Mouse (Mus musculus): ENCODE data around the gene Cap2. TPM values are rescaled to one million over a fixed set of nuclear protein-coding genes. Genes with fewer than 3 reads are reported as not detected.
A peak's percentile ranks its signal among the peaks of the same experiment; 100 is the strongest.

Cap2 gene
- polyA plus RNA-seq, 1 experiment, result 134 TPM

DNA sequence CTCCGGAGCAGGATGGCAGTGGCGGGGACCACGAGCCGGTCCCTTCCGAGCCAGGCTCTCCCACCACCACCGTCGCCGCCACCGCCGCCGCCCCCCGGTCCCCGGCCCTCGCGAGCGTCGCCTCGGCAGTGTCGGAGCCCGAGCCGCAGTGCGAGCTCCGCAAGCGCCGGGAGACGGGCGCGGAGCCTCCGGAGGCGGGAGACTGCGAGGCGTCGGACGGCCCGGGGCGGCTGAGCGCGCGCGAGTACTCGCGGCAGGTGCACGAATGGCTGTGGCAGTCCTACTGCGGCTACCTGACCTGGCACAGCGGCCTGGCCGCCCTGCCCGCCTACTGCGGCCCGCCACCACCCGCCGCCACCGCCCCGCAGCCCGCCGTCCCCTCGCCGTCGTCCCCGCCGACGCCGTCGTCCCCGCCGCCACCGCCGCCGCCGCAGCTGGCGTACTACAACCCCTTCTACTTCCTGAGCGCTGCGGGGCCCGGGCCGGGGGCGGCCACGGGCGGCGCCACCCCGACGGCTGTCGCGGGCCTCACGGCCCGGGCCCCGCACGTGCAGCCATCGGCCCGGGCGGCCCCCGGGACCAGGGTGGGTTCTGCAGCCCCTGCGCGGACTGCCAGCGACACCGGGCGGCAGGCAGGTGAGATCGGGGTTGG lies 168.1 kb downstream of the Cap2 start:
- H3K27me3 ChIP-seq (ENCODE audit: control insufficient read depth, insufficient read depth, low read length), result no peaks in the 10 kb centered on the region
- TF ChIP-seq CTCF (IDR thresholded peaks at IDR 0.05; ENCODE audit: control insufficient read depth, insufficient read depth, insufficient replicate concordance, low read depth, low read length), result no peak
- TF ChIP-seq POLR2A (IDR thresholded peaks at IDR 0.05; ENCODE audit: control insufficient read depth, low read depth, low read length), result no peak
- peak overlapping the region; percentile 86 for H3K27ac ChIP-seq (ENCODE audit: control insufficient read depth, insufficient read depth, low read depth, low read length)

DNA sequence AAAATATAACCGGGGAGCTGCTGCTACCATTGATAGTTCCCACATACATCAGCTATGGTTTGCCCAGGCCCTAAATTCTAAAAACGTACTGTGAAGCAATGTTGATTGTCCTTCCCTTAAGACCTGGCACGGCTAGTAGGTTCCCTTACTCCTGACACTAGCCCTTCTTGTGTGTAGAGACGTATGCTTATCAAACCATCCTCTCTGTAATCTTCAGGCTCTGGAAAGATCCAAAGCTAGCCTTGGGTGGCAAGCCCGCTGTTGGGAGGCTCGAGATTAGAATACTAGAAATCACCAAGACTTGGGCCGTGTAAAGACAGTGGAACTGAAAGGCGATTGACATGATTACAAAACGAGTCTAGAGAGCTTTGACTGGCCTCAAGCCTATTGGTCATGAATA lies 168.9 kb downstream of the Cap2 start:
- no peak for TF ChIP-seq POLR2A (IDR thresholded peaks at IDR 0.05; ENCODE audit: control insufficient read depth, low read depth, low read length)
- TF ChIP-seq CTCF (IDR thresholded peaks at IDR 0.05; ENCODE audit: control insufficient read depth, insufficient read depth, insufficient replicate concordance, low read depth, low read length), result no peak
- peaks cover 2% of the 10 kb centered on the region; the same call in 1 of the 2 replicates for H3K4me1 ChIP-seq (ENCODE audit: control insufficient read depth, insufficient read depth, low read length)
- H3K27me3 ChIP-seq (ENCODE audit: control insufficient read depth, insufficient read depth, low read length), result no peaks in the 10 kb centered on the region
- peak overlapping the region; percentile 25; the same call in 1 of the 2 replicates for H3K27ac ChIP-seq (ENCODE audit: control insufficient read depth, insufficient read depth, low read depth, low read length)
- H3K36me3 ChIP-seq (ENCODE audit: control insufficient read depth, insufficient read depth, low read length), result no peaks in the 10 kb centered on the region; the same call in 1 of the 2 replicates
- peak overlapping the region; percentile 86 for H3K4me3 ChIP-seq (ENCODE audit: control insufficient read depth, low read depth, low read length)

More for the DNA sequence above, 168.1 kb downstream of the Cap2 start:
- H3K36me3 ChIP-seq (ENCODE audit: control insufficient read depth, insufficient read depth, low read length), result no peaks in the 10 kb centered on the region; the same call in 1 of the 2 replicates
- H3K4me3 ChIP-seq (ENCODE audit: control insufficient read depth, low read depth, low read length), result peak overlapping the region; percentile 86
- H3K4me1 ChIP-seq (ENCODE audit: control insufficient read depth, insufficient read depth, low read length), result peaks cover 2% of the 10 kb centered on the region; the same call in 1 of the 2 replicates

DNA sequence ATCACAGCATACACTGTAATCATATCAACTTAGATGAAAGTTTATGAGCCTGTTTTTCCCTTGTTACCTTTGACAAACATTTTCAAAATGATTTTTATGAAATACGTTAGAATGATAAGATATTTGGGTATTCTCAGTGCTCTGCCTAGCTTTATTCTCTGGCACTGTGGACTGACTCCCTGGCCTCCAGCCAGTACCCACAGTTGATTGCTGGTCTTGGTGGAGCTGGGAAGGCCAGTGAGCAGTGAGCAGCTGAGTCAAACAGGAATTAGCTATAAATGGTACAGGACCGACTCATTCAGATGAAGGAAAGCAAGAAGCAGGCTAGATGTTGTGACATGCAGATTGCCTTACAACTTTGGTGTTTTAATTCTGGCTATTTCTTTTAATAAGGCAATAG lies 173.0 kb downstream of the Cap2 start:
- Histone ChIP-seq H3K27me3 (ENCODE audit: control insufficient read depth, insufficient read depth, low read length) (no peaks in the 10 kb centered on the region), H3K4me3 (ENCODE audit: control insufficient read depth, low read depth, low read length) (no peak overlapping the region), H3K27ac (ENCODE audit: control insufficient read depth, insufficient read depth, low read depth, low read length) (no peak overlapping the region), H3K36me3 (ENCODE audit: control insufficient read depth, insufficient read depth, low read length) (no peaks in the 10 kb centered on the region; the same call in 1 of the 2 replicates), H3K4me1 (ENCODE audit: control insufficient read depth, insufficient read depth, low read length) (no peaks in the 10 kb centered on the region; the same call in 1 of the 2 replicates)
- no peak for TF ChIP-seq CTCF (IDR thresholded peaks at IDR 0.05; ENCODE audit: control insufficient read depth, insufficient read depth, insufficient replicate concordance, low read depth, low read length)
- no peak for TF ChIP-seq POLR2A (IDR thresholded peaks at IDR 0.05; ENCODE audit: control insufficient read depth, low read depth, low read length)

DNA sequence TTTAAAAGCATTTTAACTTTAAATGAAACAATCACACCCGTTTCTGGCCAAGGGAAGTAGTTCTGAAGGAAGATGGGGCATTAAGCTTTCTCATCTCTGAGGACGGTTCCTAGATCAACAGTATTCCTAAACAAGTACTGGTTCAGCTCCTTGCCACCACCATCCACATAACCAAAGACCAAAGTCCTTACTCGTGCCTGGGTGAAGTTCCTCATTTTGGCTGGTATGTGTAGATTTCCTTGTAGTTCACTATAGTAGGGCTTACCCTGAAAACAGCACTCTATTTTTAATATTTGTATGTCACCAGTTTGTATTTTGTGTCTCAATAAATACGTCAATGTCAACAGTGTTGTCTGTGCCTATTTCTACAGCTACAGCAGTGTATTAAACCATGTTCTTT lies 176.1 kb downstream of the Cap2 start:
- TF ChIP-seq CTCF (IDR thresholded peaks at IDR 0.05; ENCODE audit: control insufficient read depth, insufficient read depth, insufficient replicate concordance, low read depth, low read length), result no peak
- TF ChIP-seq POLR2A (IDR thresholded peaks at IDR 0.05; ENCODE audit: control insufficient read depth, low read depth, low read length), result no peak
- Histone ChIP-seq H3K36me3 (ENCODE audit: control insufficient read depth, insufficient read depth, low read length) (no peaks in the 10 kb centered on the region), H3K4me3 (ENCODE audit: control insufficient read depth, low read depth, low read length) (no peak overlapping the region), H3K27ac (ENCODE audit: control insufficient read depth, insufficient read depth, low read depth, low read length) (no peak overlapping the region), H3K4me1 (ENCODE audit: control insufficient read depth, insufficient read depth, low read length) (no peaks in the 10 kb centered on the region), H3K27me3 (ENCODE audit: control insufficient read depth, insufficient read depth, low read length) (no peaks in the 10 kb centered on the region)

DNA sequence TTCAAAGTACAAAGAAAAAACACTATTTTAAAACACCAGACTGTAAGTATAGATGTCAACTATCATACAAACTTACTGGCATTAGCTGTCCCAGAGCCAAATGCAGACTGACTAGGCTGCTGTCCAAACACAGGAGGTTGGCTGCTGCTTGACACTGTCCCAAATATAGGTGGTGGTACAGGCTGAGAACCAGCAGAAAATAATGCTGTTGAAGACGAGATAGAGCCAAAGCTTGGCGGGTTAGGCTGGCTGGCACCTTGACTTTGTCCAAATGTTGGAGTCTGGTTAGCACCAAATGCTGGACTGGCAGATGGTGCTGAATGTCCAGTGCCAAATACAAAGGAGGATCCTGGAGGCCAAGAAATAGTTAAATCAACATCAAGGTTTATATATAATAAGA lies 181.3 kb downstream of the Cap2 start:
- H3K27ac ChIP-seq (ENCODE audit: control insufficient read depth, insufficient read depth, low read depth, low read length), result no peak overlapping the region
- no peak overlapping the region for H3K4me3 ChIP-seq (ENCODE audit: control insufficient read depth, low read depth, low read length)
- TF ChIP-seq POLR2A (IDR thresholded peaks at IDR 0.05; ENCODE audit: control insufficient read depth, low read depth, low read length) (no peak), CTCF (IDR thresholded peaks at IDR 0.05; ENCODE audit: control insufficient read depth, insufficient read depth, insufficient replicate concordance, low read depth, low read length) (no peak)
- H3K36me3 ChIP-seq (ENCODE audit: control insufficient read depth, insufficient read depth, low read length), result no peaks in the 10 kb centered on the region; the same call in 1 of the 2 replicates
- no peaks in the 10 kb centered on the region for H3K27me3 ChIP-seq (ENCODE audit: control insufficient read depth, insufficient read depth, low read length)
- no peaks in the 10 kb centered on the region for H3K4me1 ChIP-seq (ENCODE audit: control insufficient read depth, insufficient read depth, low read length)

DNA sequence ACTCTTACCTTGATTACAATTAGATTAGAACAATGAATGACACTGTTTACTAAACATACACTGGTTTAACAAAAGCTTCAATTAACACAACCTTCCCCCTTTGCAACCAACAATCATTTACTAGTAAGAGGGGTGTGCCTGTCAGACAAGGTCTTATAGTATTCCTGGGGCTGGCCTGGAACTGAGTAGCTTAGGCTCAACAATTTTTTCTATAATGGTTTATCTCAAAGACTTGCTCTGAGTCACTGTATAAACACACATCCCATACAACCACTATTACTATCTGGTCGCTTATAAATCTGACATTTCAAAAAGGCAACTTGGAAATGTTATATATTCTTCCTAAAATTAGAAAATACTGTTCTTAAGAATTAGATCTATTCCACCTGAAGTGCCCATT lies 181.7 kb downstream of the Cap2 start:
- no peak overlapping the region for H3K27ac ChIP-seq (ENCODE audit: control insufficient read depth, insufficient read depth, low read depth, low read length)
- no peak overlapping the region for H3K4me3 ChIP-seq (ENCODE audit: control insufficient read depth, low read depth, low read length)
- H3K36me3 ChIP-seq (ENCODE audit: control insufficient read depth, insufficient read depth, low read length), result no peaks in the 10 kb centered on the region; the same call in 1 of the 2 replicates
- TF ChIP-seq POLR2A (IDR thresholded peaks at IDR 0.05; ENCODE audit: control insufficient read depth, low read depth, low read length), result no peak
- no peak for TF ChIP-seq CTCF (IDR thresholded peaks at IDR 0.05; ENCODE audit: control insufficient read depth, insufficient read depth, insufficient replicate concordance, low read depth, low read length)
- H3K27me3 ChIP-seq (ENCODE audit: control insufficient read depth, insufficient read depth, low read length), result no peaks in the 10 kb centered on the region
- H3K4me1 ChIP-seq (ENCODE audit: control insufficient read depth, insufficient read depth, low read length), result no peaks in the 10 kb centered on the region

DNA sequence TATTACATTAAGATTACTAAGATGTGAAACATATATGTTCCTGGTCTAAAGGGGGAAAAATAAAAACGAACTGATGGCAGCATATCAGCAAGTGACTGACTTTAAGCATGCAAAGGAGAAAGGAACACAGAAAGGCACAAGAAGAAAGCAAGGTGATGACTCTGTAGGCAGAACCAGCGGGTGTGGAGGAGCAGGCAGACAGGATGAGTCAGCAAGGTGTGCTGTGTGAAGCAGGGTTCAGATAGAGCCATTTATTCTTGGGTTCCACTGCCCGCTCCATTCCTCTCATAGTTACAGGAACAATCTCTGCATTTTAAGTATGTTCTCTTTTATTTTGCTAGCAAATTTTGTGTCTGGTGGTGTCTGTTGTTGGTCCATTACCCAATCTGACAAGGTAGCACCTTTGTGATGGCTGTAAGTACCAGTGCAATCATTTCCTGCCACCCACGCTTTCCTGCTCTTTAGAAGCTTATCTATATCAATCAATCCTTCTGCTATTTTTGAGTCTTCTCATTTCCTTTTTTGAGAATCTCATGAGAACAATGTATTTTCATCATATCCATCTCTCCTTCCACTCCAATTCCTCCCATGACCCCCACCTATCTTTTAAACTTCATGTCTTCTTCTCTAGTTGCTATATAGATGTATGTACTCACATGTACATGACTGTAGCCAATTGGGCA lies 189.1 kb downstream of the Cap2 start:
- Histone ChIP-seq H3K4me3 (ENCODE audit: control insufficient read depth, low read depth, low read length) (no peak overlapping the region), H3K27ac (ENCODE audit: control insufficient read depth, insufficient read depth, low read depth, low read length) (no peak overlapping the region), H3K36me3 (ENCODE audit: control insufficient read depth, insufficient read depth, low read length) (no peaks in the 10 kb centered on the region; the same call in 1 of the 2 replicates), H3K27me3 (ENCODE audit: control insufficient read depth, insufficient read depth, low read length) (no peaks in the 10 kb centered on the region), H3K4me1 (ENCODE audit: control insufficient read depth, insufficient read depth, low read length) (no peaks in the 10 kb centered on the region)
- TF ChIP-seq CTCF (IDR thresholded peaks at IDR 0.05; ENCODE audit: control insufficient read depth, insufficient read depth, insufficient replicate concordance, low read depth, low read length) (no peak), POLR2A (IDR thresholded peaks at IDR 0.05; ENCODE audit: control insufficient read depth, low read depth, low read length) (no peak)

All from testis, adult 2 months (tissue).